Mouse (Mus musculus): Measurements from ENCODE around the gene Rsu1.

The Rsu1 gene

DNA sequence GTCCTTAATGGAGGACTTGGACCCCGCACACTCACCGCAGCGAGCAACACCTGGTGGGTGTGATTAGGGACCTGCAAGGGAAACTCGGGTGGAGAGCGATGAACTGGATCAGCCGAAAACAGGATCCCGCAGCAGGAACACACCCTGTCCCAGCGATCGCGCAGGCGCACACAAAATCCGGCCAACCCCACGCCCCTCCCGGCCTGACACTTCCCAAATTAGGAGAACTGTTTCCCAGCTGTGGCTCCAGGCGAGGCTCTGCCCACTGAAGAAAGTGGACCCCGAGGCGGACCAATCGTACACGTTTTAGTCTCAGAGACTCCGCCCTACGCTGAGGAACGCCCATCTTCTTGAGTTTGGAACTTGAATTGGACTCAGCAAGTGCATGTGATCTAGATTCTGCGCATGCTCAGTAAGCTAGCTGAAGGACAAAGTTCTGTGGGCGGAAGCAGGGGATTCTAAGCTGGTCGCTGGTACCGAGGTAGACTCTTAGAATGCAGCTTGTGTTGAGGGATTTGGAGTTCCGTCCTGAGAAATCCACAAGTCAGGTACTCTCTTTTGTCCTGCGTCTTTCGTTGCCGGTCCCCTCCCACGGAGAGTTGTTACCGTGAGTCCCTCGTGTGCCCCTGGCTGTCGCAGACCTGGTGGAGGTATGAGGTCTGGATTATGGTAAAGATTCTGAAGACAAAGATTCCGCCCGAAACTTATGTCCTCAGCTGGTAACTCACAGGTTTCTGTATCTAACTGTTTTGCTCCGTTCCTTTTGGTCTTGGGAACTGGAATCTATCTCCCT lies at the start of gene Rsu1:
Gene Rsu1 (minus strand): TSS at position 251 of the 793 bp plus-strand sequence.
- DNase-seq: peak; percentile 91

DNA sequence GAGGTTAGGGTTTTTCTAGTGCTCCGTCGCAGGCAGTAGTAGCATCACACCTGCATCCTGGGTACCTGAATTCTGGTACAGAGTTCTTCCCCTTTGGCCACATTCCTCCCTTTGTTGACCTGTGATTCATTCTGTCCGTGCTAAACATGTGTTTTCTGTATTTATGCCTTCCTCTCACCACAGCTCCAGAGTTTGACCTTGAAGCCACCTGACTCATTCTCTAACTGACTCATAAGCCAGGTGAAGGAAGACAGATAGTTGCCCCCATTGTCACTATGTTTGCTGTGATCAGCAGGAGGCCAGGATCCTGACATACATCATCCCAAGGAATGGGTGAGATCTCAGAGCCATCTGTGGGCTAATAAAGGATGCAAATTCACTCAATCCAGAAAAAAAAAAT lies 32.2 kb upstream of the Rsu1 start:
- no peak for DNase-seq

- no peak for DNase-seq
Measured at GRCm38 (mm10) chr2:13299031-13299430, 27.8 kb upstream of the Rsu1 start.

- no peak for DNase-seq
Measured at GRCm38 (mm10) chr2:13297733-13298132, 26.5 kb upstream of the Rsu1 start.

DNA sequence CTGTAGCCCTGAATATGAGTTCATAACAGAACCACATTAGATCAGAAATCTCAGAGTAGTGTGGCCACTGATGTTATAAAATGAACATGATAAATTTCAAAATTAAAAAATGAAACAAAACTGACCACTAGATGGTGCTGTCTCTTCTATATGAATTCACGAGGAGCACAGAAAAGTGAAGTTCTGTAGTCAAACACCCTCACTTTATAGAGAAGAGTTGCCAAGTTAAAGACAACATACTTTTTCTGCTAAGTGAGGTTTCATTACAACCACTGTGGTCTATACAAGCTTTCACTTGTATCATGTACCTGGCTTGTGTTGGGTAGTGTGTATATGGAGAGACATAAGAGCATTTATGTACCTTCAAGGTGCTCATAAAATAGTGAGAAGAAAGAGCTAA lies 19.4 kb upstream of the Rsu1 start:
- no peak for DNase-seq

DNA sequence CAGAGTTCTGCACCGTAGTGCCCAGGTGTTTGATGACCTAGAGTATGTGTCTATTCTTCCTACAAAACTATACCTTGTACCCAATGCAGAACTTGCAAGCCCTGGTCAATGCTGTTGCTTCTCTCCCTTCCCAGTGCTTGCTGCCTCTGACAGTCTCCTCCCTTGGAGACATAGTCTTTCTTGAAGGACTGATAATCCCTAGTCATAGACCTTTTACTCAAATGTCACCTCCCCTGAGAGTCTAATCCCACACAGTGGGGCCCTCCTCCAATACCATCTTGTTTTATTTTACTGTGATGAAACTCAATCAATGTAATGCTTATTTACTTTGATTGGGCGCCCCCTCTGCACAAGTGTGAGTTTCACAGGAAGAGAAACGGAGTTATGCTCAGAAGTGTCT lies 18.9 kb upstream of the Rsu1 start:
- no peak for DNase-seq

DNA sequence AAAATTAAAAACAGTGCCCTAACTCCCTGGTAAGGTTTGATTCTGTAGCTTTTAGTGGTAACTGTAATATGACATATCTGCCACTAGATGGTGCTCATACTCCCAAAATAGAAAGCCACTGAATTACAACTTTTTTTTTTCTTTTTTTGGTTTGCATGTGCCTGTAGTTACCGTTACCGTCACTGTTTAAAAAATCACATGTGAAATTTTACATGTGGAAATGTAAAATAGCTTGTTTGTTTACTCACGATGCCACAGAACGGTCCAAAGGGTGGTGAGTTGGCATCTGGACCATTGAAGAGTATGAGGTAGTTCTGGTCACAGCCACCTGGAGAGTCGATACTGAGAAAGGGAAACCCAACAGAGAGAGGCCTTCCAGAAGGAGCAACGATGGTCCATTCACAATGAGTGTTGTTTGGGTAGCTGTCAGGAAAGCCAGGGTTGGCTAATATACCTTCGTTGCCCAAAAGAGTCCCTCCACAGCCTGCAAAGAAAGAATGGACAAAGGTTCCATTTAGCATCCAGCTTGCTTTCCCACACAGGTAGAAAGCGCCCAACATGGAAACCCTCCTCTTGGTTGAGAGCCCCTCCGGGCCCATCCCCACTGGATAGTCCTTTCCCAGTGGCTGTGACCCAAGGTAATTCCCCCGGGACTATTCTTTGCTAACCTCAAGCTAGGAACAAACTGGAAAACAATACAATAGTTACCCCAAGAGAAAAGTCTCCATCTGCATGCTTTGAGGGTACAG lies 7.1 kb upstream of the Rsu1 start:
- DNase-seq: no peak

GRCm38 (mm10) chr2:13275874-13276273 lies 4.7 kb upstream of the Rsu1 start:
- DNase-seq: no peak

GRCm38 (mm10) chr2:13270736-13271135 lies 479 bp downstream of the Rsu1 start:
- DNase-seq: no peak

DNA sequence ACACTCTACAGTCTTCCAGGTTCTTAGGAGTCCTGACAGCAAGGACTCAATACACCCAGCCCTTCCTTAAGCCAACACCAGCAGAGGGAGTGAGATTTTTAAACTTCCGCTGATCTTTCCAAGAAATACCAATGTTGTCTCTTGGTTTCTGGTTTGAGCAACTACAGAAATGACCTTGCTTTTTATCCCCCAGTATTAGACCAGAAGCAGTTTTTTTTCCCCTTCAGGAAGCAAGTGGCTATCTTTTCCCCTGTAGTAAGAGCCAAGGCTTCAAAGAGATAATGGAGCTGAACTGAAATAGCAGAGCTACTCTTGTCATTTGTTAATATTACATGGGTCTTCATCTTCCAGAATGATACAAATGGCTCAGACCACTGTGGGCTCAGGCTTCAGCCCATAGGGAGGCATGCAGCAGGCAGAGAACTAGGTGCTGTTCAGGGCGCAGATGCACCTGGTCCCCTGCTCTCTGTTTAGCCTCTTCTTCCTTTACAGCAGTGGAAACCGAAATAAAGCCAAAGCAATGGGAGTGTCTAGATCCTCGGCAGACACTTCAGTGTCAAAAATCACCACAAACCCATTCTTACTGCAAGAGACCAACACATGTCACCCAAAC lies 2.4 kb downstream of the Rsu1 start:
- no peak for DNase-seq

DNA sequence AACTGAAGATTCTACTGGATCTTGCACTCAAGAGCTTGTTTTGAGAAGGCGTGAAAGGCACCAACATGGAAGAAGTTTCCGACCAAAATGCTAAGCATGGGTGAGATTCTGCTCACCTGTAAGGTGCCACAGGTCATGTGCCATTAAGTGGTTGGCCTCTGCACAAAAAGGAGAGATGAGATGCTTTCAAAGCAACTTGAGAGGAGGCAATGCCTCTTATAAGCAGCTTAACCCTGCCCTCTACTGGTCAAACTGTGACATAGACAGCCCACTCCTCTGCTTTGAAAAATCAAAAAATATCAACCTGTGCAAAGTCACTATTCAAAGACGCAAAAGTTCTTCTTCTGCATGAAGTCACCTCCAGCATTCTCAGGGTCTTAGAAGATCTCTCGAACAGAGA lies 6.3 kb downstream of the Rsu1 start:
- no peak for DNase-seq

DNA sequence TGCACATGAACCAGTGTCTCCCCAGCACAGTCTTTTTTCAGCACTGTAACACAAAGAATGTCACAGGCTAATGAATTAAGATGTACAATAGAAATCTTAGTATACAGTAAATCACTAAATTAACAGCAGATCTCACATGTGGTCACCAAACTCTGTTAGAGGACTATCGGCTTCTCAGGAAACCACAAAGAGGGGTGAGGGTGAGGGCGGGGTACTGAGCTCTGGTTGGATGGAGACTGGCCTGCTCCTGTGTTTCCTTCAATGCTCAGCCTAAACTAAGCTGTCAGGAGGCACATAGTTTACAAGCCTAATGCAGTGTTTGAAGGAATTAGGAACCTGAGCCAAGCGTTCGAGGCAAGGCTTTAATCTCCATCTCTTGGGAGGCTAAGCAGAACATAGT lies 8.1 kb downstream of the Rsu1 start:
- DNase-seq: no peak

GRCm38 (mm10) chr2:13258606-13259005 lies 12.6 kb downstream of the Rsu1 start:
- no peak for DNase-seq

GRCm38 (mm10) chr2:13240711-13241110 lies 30.5 kb downstream of the Rsu1 start:
- no peak for DNase-seq

DNA sequence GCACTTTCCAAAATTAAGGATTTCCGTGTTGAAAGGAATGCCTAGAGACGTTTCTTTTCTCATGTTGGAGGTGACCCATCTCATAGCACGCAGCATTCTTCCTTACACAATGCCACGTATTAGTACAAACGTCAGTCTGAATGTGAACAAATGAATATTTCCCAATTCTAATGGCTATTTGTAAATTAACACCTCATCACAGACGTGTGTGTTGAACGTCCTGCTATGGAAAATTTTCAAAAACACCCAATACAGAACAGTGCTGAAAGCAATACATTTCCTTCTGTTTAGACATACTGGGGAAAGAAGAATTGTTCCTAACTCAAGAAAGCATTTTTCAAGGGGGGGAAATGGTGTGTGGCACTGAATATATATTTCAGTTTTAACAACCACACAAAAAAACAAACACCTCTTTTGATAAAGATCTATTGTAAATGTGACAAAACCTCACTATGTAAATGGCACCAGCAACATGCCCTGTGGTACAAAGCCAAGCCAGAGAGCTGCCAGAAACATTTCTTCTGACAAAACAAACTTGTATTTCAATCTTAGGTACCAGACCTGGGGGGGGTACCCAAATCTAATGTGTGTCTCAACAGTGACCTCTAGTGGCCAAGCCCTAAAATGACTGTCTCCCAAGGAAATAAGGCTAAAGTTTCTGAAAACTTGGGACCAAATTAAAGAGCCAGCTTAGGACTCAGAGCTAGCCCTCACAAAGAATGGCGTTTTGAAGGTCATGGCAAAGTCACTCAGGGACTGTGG lies 33.9 kb downstream of the Rsu1 start:
- DNase-seq: peak; percentile 8

DNA sequence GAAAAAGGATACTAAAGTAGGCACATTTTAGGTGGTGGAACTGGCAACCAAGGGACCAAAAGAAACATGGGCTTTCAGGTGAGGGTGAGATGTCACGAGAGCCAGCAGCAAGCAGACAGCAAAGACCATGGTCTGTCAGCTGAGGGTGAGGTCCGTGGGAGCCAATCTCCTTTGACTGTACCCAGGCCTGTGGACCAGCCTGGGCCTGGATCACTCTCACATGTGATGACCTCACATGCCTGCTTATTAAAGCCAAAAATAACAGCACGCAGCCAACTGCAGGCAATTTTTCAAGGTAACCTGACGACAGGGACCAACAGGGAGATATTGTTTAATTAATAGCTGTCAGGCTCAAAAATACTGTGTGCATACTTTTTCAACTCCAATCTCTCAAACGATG lies 35.5 kb downstream of the Rsu1 start:
- DNase-seq: no peak

- no peak for DNase-seq
Measured at GRCm38 (mm10) chr2:13234796-13235195, 36.4 kb downstream of the Rsu1 start.

GRCm38 (mm10) chr2:13233902-13234301 lies 37.3 kb downstream of the Rsu1 start:
- DNase-seq: no peak

DNA sequence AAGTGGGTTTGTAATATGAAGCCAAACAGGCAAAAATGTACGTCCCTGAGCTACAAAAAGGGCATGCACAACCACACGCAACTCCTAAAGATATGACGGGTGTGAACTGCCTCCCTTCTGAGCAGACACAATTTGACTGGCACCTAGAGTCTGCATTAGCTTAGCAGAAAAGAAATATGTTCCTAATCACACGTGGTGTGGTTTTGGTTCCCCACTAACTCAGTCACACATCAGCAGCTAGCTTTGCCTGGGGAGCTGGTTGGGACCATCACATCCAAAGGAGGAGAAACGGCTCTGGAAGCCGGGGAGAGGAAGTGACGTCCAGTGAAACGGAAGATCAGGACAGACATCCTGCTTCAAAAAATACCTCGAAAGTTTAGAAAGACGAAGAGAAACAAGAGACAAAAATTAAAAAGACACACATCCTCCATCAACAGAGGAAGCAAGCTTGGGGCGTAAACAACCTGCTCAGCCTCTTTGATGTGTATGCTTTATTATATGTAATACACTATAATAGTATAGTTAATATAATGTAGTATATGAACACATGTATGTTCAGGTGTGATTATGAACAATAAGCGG lies 37.9 kb downstream of the Rsu1 start:
- no peak for DNase-seq

DNA sequence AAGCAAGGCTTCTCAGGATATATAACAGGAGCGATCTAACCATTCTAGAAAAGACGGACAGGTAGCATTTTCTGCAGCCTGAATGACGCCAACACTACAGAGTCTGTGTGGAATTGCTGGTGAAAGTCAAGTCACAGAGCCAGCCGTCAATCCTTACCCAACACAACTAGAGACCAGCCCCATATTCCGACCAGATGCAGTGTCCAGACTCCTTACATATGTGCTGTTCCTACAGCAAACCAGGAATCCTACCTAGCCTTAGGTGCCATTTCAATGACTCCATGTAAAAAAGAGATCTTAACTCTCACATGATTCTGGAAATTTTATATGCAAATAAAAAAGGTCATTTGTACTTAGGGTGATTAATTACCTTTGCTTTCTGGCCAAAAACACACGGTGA lies 38.9 kb downstream of the Rsu1 start:
- DNase-seq: no peak

DNA sequence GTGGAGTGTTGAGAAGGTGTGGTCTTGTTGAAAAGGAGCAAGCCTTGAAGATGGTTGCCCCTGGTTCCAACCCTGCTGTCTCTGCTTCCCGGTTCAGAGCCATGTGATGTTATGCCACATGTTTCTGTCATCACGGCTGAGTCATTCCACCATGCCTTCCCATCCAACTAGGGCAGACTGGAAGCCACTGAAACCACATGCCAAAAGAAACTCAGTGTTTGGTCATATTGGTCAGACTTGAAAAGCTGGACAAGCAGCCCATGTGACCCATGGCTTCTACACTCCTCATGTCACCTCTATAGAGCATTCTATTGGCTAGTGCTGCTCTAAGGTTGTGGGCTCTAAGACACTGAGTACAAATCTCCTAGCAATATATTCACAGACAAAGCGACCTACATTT lies 41.5 kb downstream of the Rsu1 start:
- DNase-seq: no peak

DNA sequence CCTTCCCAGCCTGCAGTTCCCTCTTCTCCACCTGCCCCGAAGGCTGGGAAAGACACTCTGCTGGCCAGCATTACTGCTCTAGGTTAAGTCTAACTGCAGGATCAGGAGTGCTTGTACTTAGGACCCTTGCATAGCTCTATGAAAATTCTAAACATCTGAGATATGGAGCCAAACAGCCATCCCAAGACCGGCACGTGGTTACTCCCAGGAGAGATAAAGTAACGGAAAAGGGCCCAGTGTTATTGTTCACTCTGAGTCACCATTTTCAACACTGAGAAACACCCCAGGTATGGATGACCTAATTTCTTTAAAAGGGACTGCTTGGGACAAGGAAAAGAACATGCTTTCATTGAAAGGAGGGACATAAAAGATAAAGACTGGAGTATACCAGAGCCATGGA lies 45.2 kb downstream of the Rsu1 start:
- DNase-seq: no peak

DNA sequence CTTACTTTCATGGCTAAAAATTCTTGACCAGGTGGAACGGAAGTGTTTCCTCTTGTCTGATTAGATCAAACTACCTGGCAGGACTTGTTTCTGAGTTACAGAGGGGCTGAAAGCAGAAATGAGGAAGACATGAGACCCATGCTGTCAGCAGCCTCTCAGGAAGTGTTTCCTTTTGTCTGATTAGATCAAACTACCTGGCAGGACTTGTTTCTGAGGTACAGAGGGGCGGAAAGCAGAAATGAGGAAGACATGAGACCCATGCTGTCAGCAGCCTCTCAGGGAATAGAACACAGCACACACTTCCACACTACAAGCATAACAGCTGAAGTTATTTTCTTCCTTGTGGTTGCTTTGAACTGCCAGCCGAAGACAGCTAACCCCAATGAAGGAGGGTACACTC lies 46.7 kb downstream of the Rsu1 start:
- DNase-seq: no peak
